Mouse (Mus musculus): ENCODE data around the gene Tarbp2. TPM values are rescaled to one million over a fixed set of nuclear protein-coding genes. Genes with fewer than 3 reads are reported as not detected.

The Tarbp2 gene
- polyA plus RNA-seq, 1 experiment from 2014 or later: 99.3 TPM

DNA sequence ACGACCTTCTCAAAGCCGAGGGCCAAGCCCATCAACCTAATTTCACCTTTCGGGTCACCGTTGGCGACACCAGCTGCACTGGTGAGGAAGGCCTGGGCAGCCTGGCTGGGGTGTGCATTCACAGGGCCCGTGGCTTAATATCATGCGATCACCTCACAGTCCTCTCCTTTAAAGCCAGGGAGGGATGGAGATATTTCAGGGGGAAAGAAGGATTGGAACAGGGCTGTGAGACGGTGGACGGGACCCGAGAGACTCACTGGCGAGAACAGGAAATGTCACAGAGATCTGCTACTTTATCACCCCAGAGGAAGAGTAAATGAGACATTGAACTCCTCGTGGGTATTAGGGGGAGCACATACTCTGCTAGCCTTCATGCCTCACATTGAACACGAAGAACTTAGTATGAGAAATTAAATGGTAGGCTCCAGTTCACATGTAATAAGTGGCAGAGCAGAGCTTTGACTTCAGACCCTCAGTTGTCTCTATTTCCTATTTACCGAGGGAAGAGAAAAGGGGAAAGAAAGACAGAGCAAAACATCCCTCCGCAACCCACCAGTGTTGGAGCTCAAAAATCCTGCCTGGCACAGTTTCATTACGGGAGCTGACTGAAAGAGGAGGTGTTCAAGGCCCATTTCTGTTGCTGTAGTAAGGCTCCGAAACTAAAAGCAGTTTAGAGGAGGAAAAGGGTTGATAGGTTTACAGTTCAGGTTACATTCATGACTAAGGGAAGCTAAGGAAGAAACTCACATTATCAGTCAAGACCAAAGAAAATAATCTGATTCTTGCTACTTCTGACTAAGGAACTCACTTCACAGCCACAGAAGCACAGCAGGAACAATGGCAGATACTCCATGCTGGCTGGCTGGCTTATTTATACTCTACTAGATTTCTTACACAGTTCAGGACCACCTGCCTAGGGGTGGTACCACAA is 1.5 kb downstream of the Tarbp2 start:
- no peak for ATAC-seq (ENCODE audit: low FRiP score, low TSS enrichment)
- peak overlapping the region; percentile 84 for H3K4me2 ChIP-seq (replicated peaks; ENCODE audit: low read depth, low read length)
- H3K4me3 ChIP-seq (ENCODE audit: low read length): peak overlapping the region; percentile 66
- WGBS: 54% methylated on average over 17 of the region's 17 CpGs
- no peaks in the 10 kb centered on the region for H3K9me3 ChIP-seq (ENCODE audit: low read length)
- peak overlapping the region; percentile 85 for H3K9ac ChIP-seq (replicated peaks; ENCODE audit: low read length)
- H3K27me3 ChIP-seq (ENCODE audit: insufficient read depth, low read length): no peaks in the 10 kb centered on the region
- peaks cover 30% of the 10 kb centered on the region for H3K4me1 ChIP-seq (ENCODE audit: insufficient read depth, low read length)
- peaks cover 22% of the 10 kb centered on the region for H3K36me3 ChIP-seq (ENCODE audit: insufficient read depth, low read length)
- H3K27ac ChIP-seq (ENCODE audit: low read length): peak overlapping the region; percentile 99

- no peaks in the 10 kb centered on the region for H3K27me3 ChIP-seq (ENCODE audit: insufficient read depth, low read length)
- no peak overlapping the region for H3K4me3 ChIP-seq (ENCODE audit: low read length)
- no peaks in the 10 kb centered on the region for H3K9me3 ChIP-seq (ENCODE audit: low read length)
- H3K4me1 ChIP-seq (ENCODE audit: insufficient read depth, low read length): peaks cover 27% of the 10 kb centered on the region
- ATAC-seq (ENCODE audit: low FRiP score, low TSS enrichment): no peak
- 65% methylated on average over 4 of the region's 4 CpGs for WGBS
- H3K36me3 ChIP-seq (ENCODE audit: insufficient read depth, low read length): peaks cover 22% of the 10 kb centered on the region
- peak overlapping the region; percentile 54; the same call in 1 of the 2 replicates for H3K9ac ChIP-seq (replicated peaks; ENCODE audit: low read length)
- no peak overlapping the region for H3K27ac ChIP-seq (ENCODE audit: low read length)
- no peak overlapping the region for H3K4me2 ChIP-seq (replicated peaks; ENCODE audit: low read depth, low read length)
These were observed 2.4 kb downstream of the Tarbp2 start for GRCm38 (mm10) chr15:102520416-102520815.

- H3K9ac ChIP-seq (replicated peaks; ENCODE audit: low read length): no peak overlapping the region
- H3K27me3 ChIP-seq (ENCODE audit: insufficient read depth, low read length): no peaks in the 10 kb centered on the region
- H3K4me1 ChIP-seq (ENCODE audit: insufficient read depth, low read length): peaks cover 17% of the 10 kb centered on the region
- H3K36me3 ChIP-seq (ENCODE audit: insufficient read depth, low read length): peaks cover 22% of the 10 kb centered on the region
- no peak overlapping the region for H3K27ac ChIP-seq (ENCODE audit: low read length)
- no peak overlapping the region for H3K4me2 ChIP-seq (replicated peaks; ENCODE audit: low read depth, low read length)
- no peak for ATAC-seq (ENCODE audit: low FRiP score, low TSS enrichment)
- H3K4me3 ChIP-seq (ENCODE audit: low read length): no peak overlapping the region
- H3K9me3 ChIP-seq (ENCODE audit: low read length): no peaks in the 10 kb centered on the region
- 69% methylated on average over 4 of the region's 4 CpGs for WGBS
These were observed 3.5 kb downstream of the Tarbp2 start for GRCm38 (mm10) chr15:102521480-102521879.

DNA sequence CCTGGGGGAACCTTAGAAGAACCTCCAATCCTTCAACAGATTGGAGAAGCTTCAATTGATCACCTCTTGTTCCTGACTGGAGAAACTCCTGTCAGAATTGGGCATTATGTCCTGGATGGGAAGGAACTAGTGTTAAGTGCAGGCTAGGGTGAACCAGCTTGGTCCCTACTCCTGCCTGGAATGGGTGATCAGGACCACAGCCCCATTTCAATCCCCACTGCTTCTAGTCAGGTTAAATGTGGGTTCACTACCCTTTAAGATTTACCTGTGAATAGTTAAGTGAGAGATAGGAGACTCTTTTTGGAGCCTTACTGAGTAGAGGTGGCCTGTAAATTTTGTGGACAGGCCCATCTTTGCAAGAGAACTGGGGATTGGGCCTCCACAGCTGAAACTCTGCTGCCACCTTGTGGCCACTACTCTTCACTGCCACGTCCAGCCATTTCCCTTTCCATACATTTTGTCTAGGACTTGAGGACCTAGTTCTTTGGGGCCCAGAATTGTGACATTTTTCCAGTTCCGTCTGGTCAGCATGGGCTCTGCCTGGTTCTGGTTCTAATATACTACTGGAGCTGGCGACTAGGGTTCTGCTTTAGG is 7.0 kb downstream of the Tarbp2 start, which contains the start of gene Npff:
Gene Npff, minus strand, starts transcription at position 51 of the 594 bp plus-strand sequence.
- H3K36me3 ChIP-seq (ENCODE audit: insufficient read depth, low read length): peaks cover 45% of the 10 kb centered on the region
- H3K27me3 ChIP-seq (ENCODE audit: insufficient read depth, low read length): no peaks in the 10 kb centered on the region
- no peak within 1 kb of the TSS for H3K4me3 ChIP-seq (ENCODE audit: low read length)
- H3K27ac ChIP-seq (ENCODE audit: low read length): no peak within 1 kb of the TSS
- H3K9ac ChIP-seq (replicated peaks; ENCODE audit: low read length): no peak within 1 kb of the TSS
- peak; percentile 64; the same call in 1 of the 2 replicates for ATAC-seq (ENCODE audit: low FRiP score, low TSS enrichment)
- H3K9me3 ChIP-seq (ENCODE audit: low read length): no peaks in the 10 kb centered on the region
- 0 out of 2 replicates have a peak, but pooled peaks cover 7% of the 10 kb centered on the region for H3K4me1 ChIP-seq (ENCODE audit: insufficient read depth, low read length)
- no peak within 1 kb of the TSS for H3K4me2 ChIP-seq (replicated peaks; ENCODE audit: low read depth, low read length)
- 6% methylated on average over 3 of the region's 3 CpGs for WGBS

- no peak for ATAC-seq (ENCODE audit: low FRiP score, low TSS enrichment)
- H3K9me3 ChIP-seq (ENCODE audit: low read length): no peaks in the 10 kb centered on the region
These were observed 8.4 kb downstream of the Tarbp2 start for GRCm38 (mm10) chr15:102526111-102527002.

GRCm38 (mm10) chr15:102527936-102528335 is 9.9 kb downstream of the Tarbp2 start:
- H3K9ac ChIP-seq (replicated peaks; ENCODE audit: low read length): no peak overlapping the region
- H3K27me3 ChIP-seq (ENCODE audit: insufficient read depth, low read length): no peaks in the 10 kb centered on the region
- WGBS: 79% methylated on average over 3 of the region's 3 CpGs
- no peak overlapping the region for H3K27ac ChIP-seq (ENCODE audit: low read length)
- H3K4me1 ChIP-seq (ENCODE audit: insufficient read depth, low read length): no peaks in the 10 kb centered on the region
- no peak overlapping the region for H3K4me3 ChIP-seq (ENCODE audit: low read length)
- peaks cover 59% of the 10 kb centered on the region for H3K36me3 ChIP-seq (ENCODE audit: insufficient read depth, low read length)
- no peak for ATAC-seq (ENCODE audit: low FRiP score, low TSS enrichment)
- H3K4me2 ChIP-seq (replicated peaks; ENCODE audit: low read depth, low read length): no peak overlapping the region
- H3K9me3 ChIP-seq (ENCODE audit: low read length): no peaks in the 10 kb centered on the region

More at GRCm38 (mm10) chr15:102526111-102527002, 8.4 kb downstream of the Tarbp2 start:
- Histone ChIP-seq H3K27ac (ENCODE audit: low read length) (no peak overlapping the region), H3K27me3 (ENCODE audit: insufficient read depth, low read length) (no peaks in the 10 kb centered on the region), H3K9ac (replicated peaks; ENCODE audit: low read length) (no peak overlapping the region), H3K4me2 (replicated peaks; ENCODE audit: low read depth, low read length) (no peak overlapping the region), H3K4me3 (ENCODE audit: low read length) (no peak overlapping the region), H3K4me1 (ENCODE audit: insufficient read depth, low read length) (no peaks in the 10 kb centered on the region), H3K36me3 (ENCODE audit: insufficient read depth, low read length) (peaks cover 54% of the 10 kb centered on the region)
- WGBS: 70% methylated on average over 6 of the region's 6 CpGs

DNA sequence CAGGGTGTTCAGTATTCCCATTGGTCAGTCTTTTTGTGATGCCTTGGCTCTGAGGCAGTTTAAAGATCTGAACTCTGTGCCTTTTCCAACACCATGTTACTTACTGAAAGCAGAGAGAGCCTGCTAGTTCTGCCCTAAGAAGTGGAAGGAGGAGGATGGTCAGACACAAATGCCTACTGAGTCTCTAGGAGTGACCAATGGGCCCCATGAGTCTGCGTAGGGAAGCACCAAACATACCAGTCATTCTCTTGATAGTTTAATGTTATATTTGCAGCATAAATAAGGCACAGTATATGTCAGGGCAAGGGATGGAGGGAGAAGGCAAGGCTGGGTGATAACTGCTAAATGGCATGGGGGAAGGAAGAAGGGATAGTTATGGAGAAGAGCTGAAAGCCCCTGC is 10.4 kb downstream of the Tarbp2 start:
- no peak overlapping the region for H3K4me2 ChIP-seq (replicated peaks; ENCODE audit: low read depth, low read length)
- H3K4me3 ChIP-seq (ENCODE audit: low read length): no peak overlapping the region
- WGBS: 94% methylated on average over 1 of the region's 1 CpGs
- H3K9ac ChIP-seq (replicated peaks; ENCODE audit: low read length): no peak overlapping the region
- H3K36me3 ChIP-seq (ENCODE audit: insufficient read depth, low read length): peaks cover 61% of the 10 kb centered on the region
- H3K27ac ChIP-seq (ENCODE audit: low read length): no peak overlapping the region
- H3K9me3 ChIP-seq (ENCODE audit: low read length): no peaks in the 10 kb centered on the region
- H3K27me3 ChIP-seq (ENCODE audit: insufficient read depth, low read length): no peaks in the 10 kb centered on the region
- no peak for ATAC-seq (ENCODE audit: low FRiP score, low TSS enrichment)
- no peaks in the 10 kb centered on the region for H3K4me1 ChIP-seq (ENCODE audit: insufficient read depth, low read length)

DNA sequence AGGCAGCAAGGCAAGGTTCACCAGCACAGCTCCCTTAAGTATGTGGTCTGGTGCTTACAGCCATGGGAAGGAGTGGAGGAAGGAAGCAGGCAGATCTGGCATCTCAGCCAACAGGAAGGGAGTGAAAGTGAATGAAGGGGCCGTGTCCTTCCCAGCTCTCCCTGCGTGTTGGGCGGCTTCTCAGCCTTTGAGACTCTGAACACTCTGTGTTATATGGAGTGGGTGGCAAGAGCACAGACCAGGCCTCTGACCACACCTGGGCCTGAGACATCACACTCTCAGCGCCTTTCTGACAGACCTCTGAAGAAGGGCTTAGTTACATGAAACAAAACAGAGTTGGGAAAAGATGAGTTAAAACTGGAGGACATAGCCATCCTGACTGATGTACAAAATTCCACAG is 12.6 kb downstream of the Tarbp2 start:
- Histone ChIP-seq H3K27ac (ENCODE audit: low read length) (no peak overlapping the region), H3K9me3 (ENCODE audit: low read length) (no peaks in the 10 kb centered on the region), H3K4me3 (ENCODE audit: low read length) (no peak overlapping the region), H3K4me1 (ENCODE audit: insufficient read depth, low read length) (no peaks in the 10 kb centered on the region), H3K9ac (replicated peaks; ENCODE audit: low read length) (no peak overlapping the region), H3K36me3 (ENCODE audit: insufficient read depth, low read length) (peaks cover 63% of the 10 kb centered on the region), H3K27me3 (ENCODE audit: insufficient read depth, low read length) (no peaks in the 10 kb centered on the region), H3K4me2 (replicated peaks; ENCODE audit: low read depth, low read length) (no peak overlapping the region)
- no peak for ATAC-seq (ENCODE audit: low FRiP score, low TSS enrichment)
- 83% methylated on average over 4 of the region's 4 CpGs for WGBS

GRCm38 (mm10) chr15:102531586-102531985 is 13.6 kb downstream of the Tarbp2 start:
- ATAC-seq (ENCODE audit: low FRiP score, low TSS enrichment): no peak
- H3K4me2 ChIP-seq (replicated peaks; ENCODE audit: low read depth, low read length): no peak overlapping the region
- no peaks in the 10 kb centered on the region for H3K9me3 ChIP-seq (ENCODE audit: low read length)
- H3K36me3 ChIP-seq (ENCODE audit: insufficient read depth, low read length): peaks cover 72% of the 10 kb centered on the region
- H3K4me1 ChIP-seq (ENCODE audit: insufficient read depth, low read length): no peaks in the 10 kb centered on the region
- 54% methylated on average over 4 of the region's 4 CpGs for WGBS
- H3K27ac ChIP-seq (ENCODE audit: low read length): no peak overlapping the region
- H3K27me3 ChIP-seq (ENCODE audit: insufficient read depth, low read length): no peaks in the 10 kb centered on the region
- H3K4me3 ChIP-seq (ENCODE audit: low read length): no peak overlapping the region
- no peak overlapping the region for H3K9ac ChIP-seq (replicated peaks; ENCODE audit: low read length)

All from kidney, embryonic 16.5 days (tissue).